Mouse (Mus musculus) kidney, embryonic 15.5 days (tissue): ENCODE measurements around the gene A730061H03Rik. TPM values are rescaled to one million over a fixed set of nuclear protein-coding genes. Genes with fewer than 3 reads are reported as not detected.

Experiments
- ATAC-seq: fragments of 200-750 bp; cut with Nextera tagmentation; replicated peaks from 2 replicates; pipeline ENCODE4 v1.8.0; 2017; ENCODE audit warnings: moderate TSS enrichment; ENCODE audit not compliant: low FRiP score
- H3K27ac ChIP-seq: fragments of 300-500 bp; sonication (generic); 2 replicates; pipeline ENCODE4 v1.5.1; 2015; ENCODE audit warnings: mild to moderate bottlenecking, inconsistent platforms
- H3K27me3 ChIP-seq: fragments of 300-500 bp; sonication (generic); 2 replicates; pipeline ENCODE4 v1.6.1; 2015; ENCODE audit warnings: inconsistent platforms
- H3K36me3 ChIP-seq: fragments of 300-500 bp; sonication (generic); 2 replicates; pipeline ENCODE4 v1.6.1; 2015; ENCODE audit warnings: inconsistent platforms
- H3K4me1 ChIP-seq: fragments of 300-500 bp; sonication (generic); 2 replicates; pipeline ENCODE4 v1.6.1; 2015; ENCODE audit warnings: inconsistent platforms
- H3K4me2 ChIP-seq: fragments of 300-500 bp; sonication (generic); 2 replicates; pipeline ENCODE4 v1.6.1; 2015; ENCODE audit warnings: moderate library complexity, mild to moderate bottlenecking, inconsistent platforms
- H3K4me3 ChIP-seq: fragments of 300-500 bp; sonication (generic); replicated peaks from 2 replicates; pipeline ENCODE4 v1.5.1; 2015; ENCODE audit warnings: mild to moderate bottlenecking, inconsistent platforms
- H3K9ac ChIP-seq: fragments of 300-500 bp; sonication (generic); 2 replicates; pipeline ENCODE4 v1.6.1; 2015; ENCODE audit warnings: mild to moderate bottlenecking, inconsistent platforms
- H3K9me3 ChIP-seq: fragments of 300-500 bp; sonication (generic); replicated peaks from 2 replicates; pipeline ENCODE4 v1.6.1; 2016; ENCODE audit warnings: inconsistent platforms
- WGBS: fragments of 180-500 bp; shearing (Covaris S2); methylation state at CpG from one replicate; pipeline ENCODE4 v1.1.7; 2015; ENCODE audit warnings: mixed read lengths; 5-methylcytosine and 5-hydroxymethylcytosine counted together
- polyA plus RNA-seq: library from polyadenylated mRNA; unstranded; fragments of >200 nt; fragmentation: Nextera tagmentation; extraction: Ambion mirVana; gene quantifications from 2 replicates; pipeline ENCODE4 v1.2.1, GENCODE M21; 2015

Gene A730061H03Rik
- 1.6 TPM in 2 replicates for polyA plus RNA-seq

DNA sequence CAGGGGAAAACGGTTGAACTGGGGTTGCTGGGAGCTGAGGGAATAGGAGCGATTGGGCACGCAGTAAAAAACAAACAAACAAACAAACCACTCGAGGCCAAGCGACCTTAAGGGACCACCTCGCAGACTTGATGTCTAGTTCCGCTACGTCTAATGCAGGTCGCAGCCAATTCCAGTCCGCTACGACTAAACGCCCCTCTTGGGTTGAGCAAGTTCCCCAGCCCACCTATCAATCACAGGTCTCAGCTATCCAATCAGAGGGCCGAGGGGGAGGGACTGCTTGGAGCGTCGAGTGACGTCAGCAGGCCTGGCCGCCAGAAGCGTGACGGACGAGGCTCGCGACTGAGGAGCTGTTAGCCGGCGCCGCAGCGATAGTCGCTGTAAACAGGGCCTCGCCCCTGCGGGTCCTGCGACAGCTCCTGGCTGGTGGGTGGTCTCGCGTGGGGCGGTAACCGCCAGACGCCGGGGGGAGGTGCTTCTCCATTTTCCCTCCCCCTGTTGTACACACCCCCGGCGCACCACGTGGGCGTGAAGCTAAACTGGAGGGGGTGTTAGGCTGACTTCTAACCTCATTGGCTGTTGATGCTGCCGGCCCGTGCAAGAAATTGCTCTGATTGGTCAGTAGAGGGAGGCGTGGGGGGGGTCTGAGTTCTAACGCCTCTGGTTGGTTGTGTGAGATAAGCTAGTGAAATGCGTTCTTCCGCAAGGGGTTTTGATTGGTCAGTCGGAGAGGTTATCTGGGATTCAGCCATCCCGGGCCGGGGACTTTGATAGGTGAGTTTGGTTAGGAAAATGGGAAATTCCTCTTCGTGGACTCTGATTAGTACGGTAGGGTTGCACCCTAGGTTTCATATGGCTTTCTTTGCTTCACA, at the start of gene A730061H03Rik:
TSS of gene A730061H03Rik (minus strand) at position 205 of the 872 bp plus-strand sequence.
- under 1% methylated on average over 51 of the region's 51 CpGs for WGBS
- Histone ChIP-seq H3K36me3 (peaks cover 30% of the 10 kb centered on the region), H3K9ac (peak within 1 kb of the TSS; percentile 66), H3K27ac (peak within 1 kb of the TSS; percentile 99), H3K4me2 (peak within 1 kb of the TSS; percentile 87), H3K4me1 (peaks cover 37% of the 10 kb centered on the region), H3K4me3 (peak within 1 kb of the TSS; percentile 71), H3K9me3 (no peaks in the 10 kb centered on the region), H3K27me3 (no peaks in the 10 kb centered on the region)
- ATAC-seq: peak; percentile 97

DNA sequence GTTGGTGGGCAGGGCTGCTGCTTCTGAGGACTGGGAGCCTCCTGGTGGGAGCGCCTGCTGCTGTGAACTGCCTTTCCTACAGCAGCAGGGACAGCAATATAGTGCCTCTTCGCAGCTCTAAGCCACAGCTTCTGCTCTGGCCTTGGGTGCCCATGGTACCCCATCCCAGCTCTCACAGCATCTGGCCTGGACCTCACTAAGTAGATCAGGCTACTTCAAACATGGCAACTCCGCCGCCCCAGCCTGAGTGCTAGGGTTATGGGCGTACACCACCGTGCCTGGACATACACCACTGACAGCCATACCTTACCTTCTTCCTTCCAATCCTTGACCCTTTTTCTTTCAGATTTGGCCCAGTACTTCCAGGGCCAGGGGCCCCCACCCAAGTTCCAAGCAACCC, 48.1 kb upstream of the A730061H03Rik start:
- Histone ChIP-seq H3K27ac (no peak overlapping the region), H3K36me3 (peaks cover 54% of the 10 kb centered on the region), H3K9ac (no peak overlapping the region), H3K4me3 (no peak overlapping the region), H3K9me3 (no peaks in the 10 kb centered on the region), H3K4me1 (peaks cover 16% of the 10 kb centered on the region), H3K4me2 (no peak overlapping the region), H3K27me3 (no peaks in the 10 kb centered on the region)
- no peak for ATAC-seq
- WGBS: 96% methylated on average over 6 of the region's 6 CpGs

DNA sequence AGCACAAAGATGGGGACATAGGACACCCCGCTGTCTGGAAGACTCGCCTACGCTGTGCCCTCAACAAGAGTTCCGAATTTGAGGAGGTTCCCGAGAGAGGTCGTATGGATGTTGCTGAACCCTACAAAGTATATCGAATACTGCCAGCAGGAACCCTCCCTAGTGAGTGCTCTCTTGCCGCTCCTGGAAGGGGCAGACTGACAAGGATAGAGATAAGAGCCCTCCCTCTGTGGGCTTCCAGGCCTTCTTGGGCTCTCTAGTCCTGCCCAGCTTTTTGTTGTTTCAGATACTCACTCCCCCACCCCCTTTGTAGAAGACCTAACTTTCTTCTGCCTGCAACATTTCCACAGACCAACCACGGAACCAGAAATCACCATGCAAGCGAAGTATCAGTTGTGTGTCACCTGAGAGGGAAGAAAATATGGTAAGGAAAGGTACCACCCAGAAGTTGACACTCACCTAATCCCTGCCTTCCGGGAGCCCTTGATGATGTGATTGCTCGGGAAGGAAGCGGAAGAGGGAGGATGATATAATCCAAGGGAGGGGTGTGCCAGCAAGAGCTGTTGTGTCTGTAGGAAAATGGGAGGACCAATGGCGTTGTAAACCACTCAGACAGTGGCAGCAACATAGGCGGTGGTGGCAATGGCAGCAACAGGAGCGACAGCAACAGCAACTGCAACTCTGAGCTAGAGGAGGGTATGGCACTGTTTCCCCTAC, 45.7 kb upstream of the A730061H03Rik start:
- Histone ChIP-seq H3K4me3 (no peak overlapping the region), H3K36me3 (peaks cover 78% of the 10 kb centered on the region), H3K9ac (no peak overlapping the region), H3K4me2 (no peak overlapping the region), H3K27ac (no peak overlapping the region), H3K9me3 (no peaks in the 10 kb centered on the region), H3K27me3 (no peaks in the 10 kb centered on the region), H3K4me1 (peaks cover 21% of the 10 kb centered on the region)
- no peak for ATAC-seq
- 91% methylated on average over 16 of the region's 16 CpGs for WGBS

DNA sequence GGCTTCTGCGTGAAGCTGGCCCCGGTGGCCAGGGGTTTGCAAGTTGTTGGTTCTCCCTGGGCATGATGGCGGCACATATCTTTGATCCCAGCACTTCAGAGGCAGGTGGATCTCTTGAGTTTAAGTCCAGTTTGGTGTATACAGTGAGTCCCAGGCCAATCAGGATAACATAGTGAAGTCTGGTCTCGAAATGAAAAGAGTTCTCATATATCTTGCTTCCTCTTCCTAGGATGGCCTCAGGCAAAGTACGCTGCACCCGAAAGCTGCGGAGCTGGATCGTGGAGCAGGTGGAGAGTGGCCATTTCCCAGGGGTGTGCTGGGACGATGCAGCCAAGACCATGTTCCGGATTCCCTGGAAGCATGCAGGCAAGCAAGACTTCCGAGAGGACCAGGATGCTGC, 44.6 kb upstream of the A730061H03Rik start:
- peaks cover 81% of the 10 kb centered on the region for H3K36me3 ChIP-seq
- WGBS: 86% methylated on average over 11 of the region's 11 CpGs
- peak overlapping the region; percentile 49 for H3K4me3 ChIP-seq
- no peak for ATAC-seq
- H3K27me3 ChIP-seq: no peaks in the 10 kb centered on the region
- H3K9ac ChIP-seq: no peak overlapping the region
- H3K4me2 ChIP-seq: peak overlapping the region; percentile 69
- peak overlapping the region; percentile 92; the same call in 1 of the 2 replicates for H3K27ac ChIP-seq
- H3K4me1 ChIP-seq: peaks cover 21% of the 10 kb centered on the region
- H3K9me3 ChIP-seq: no peaks in the 10 kb centered on the region

DNA sequence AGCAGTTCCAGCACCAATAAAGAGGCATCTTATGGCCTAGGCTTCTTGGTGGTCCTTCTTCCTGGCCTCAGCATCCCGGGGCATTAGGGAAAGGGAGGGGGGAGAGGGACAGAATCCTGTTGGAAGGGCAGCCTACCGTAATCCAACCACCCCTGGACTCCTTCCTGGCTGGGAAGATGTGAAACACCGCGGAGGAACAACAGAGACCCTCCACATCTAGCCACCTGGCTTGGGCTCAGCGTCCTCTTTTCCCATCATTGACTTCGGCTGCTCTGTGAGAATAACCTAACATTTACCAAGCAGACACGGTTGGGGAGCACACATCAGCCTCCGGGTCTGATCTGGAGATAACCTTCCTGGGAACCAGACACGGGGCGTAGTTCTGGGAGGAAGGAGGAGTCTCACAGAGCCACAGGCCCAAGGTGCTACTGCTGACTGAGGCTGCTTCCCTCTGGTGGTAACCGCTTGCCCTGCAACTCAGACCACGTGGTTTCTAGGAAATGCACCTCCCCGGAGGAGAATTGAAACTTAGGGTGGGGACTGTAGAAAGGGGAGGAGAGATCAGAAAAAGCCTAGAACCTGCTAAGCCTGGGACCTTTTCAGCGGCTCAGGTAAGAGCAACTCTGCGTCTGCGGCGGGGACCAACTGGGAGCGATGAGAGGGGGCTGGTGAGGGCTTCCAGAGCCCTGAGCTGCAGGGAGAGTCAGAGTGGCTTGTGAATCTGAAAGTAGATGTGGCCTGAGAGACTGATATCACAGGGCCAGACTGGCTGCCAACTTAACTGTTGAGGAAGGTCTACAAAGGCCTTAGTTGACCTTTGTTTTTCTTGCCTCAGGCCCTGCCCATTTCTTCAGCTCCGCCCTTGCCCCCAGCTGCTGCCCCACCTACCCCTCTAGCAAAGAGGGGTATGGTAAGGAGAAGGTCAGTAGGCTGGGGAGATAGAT, 43.7 kb upstream of the A730061H03Rik start:
- H3K9ac ChIP-seq: peak overlapping the region; percentile 41
- peak; percentile 93 for ATAC-seq
- H3K4me3 ChIP-seq: peak overlapping the region; percentile 49
- H3K9me3 ChIP-seq: no peaks in the 10 kb centered on the region
- H3K36me3 ChIP-seq: peaks cover 81% of the 10 kb centered on the region
- peak overlapping the region; percentile 92 for H3K27ac ChIP-seq
- WGBS: 16% methylated on average over 19 of the region's 19 CpGs
- peaks cover 21% of the 10 kb centered on the region for H3K4me1 ChIP-seq
- peak overlapping the region; percentile 69 for H3K4me2 ChIP-seq
- H3K27me3 ChIP-seq: no peaks in the 10 kb centered on the region

DNA sequence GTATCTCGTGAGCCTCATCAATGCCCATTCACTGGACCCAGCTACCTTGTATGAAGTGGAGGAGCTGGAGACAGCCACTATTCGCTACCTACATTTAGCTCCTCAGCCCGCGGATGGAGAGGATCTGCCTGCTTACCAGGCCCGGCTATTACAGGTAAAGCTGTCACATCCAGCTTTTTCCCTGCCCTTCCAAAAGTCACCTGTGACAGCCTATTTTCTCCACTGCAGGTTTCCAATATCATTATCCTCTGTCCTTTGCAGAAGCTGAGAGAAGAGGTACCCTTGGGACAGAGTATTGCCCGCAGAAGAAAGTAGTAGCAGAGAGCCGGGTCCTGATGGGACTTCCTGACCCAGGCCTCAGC, 43.0 kb upstream of the A730061H03Rik start, which contains the start of gene Irf9:
TSS of gene Irf9 (plus strand) at position 301 of the 362 bp plus-strand sequence.
- 72% methylated on average over 7 of the region's 7 CpGs for WGBS

DNA sequence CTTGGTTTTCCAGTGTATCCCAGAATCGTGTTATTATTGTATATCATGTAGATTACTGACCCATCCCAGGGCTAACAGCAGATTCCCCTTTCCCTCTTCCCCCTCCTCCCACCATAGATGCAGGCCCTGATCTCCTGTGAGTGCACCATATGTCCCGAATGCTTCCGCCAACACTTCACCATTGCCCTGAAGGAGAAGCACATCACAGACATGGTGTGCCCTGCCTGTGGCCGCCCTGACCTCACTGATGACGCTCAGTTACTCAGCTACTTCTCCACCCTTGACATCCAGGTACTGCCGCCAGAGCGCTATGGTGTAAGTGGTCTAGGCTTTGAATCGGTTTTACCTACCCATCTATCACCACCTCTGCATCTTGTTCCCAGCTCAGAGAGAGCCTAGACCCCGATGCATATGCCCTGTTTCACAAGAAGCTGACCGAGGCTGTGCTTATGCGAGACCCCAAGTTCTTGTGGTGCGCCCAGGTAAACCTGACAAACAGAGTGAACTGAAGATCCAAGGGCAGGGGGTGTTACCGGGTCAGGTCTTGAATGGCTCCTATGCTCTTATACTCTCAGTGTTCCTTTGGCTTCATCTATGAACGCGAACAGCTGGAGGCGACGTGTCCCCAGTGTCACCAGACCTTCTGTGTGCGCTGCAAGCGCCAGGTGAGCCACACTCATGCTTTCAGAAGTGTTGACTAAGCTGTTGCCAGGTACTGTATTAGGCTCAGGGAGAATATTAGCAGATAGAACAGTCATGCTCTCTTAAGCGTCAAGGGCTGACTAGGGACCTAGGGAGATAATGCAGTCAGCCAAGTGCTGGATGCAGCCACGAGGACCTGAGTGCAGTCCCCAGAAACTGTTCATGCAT, 38.5 kb upstream of the A730061H03Rik start:
- ATAC-seq: no peak
- Histone ChIP-seq H3K27me3 (no peaks in the 10 kb centered on the region), H3K4me3 (no peak overlapping the region), H3K9ac (no peak overlapping the region), H3K9me3 (no peaks in the 10 kb centered on the region), H3K4me1 (peaks cover 12% of the 10 kb centered on the region), H3K36me3 (peaks cover 93% of the 10 kb centered on the region), H3K27ac (no peak overlapping the region), H3K4me2 (no peak overlapping the region)
- WGBS: 89% methylated on average over 21 of the region's 21 CpGs

More for the DNA sequence above, 43.0 kb upstream of the A730061H03Rik start, which contains the start of gene Irf9:
- Histone ChIP-seq H3K9me3 (no peaks in the 10 kb centered on the region), H3K4me1 (peaks cover 21% of the 10 kb centered on the region), H3K36me3 (peaks cover 81% of the 10 kb centered on the region), H3K27me3 (no peaks in the 10 kb centered on the region), H3K9ac (peak within 1 kb of the TSS; percentile 41), H3K27ac (peak within 1 kb of the TSS; percentile 92), H3K4me3 (peak within 1 kb of the TSS; percentile 49), H3K4me2 (peak within 1 kb of the TSS; percentile 69)
- ATAC-seq: peak; percentile 4; the same call in 1 of the 2 replicates

DNA sequence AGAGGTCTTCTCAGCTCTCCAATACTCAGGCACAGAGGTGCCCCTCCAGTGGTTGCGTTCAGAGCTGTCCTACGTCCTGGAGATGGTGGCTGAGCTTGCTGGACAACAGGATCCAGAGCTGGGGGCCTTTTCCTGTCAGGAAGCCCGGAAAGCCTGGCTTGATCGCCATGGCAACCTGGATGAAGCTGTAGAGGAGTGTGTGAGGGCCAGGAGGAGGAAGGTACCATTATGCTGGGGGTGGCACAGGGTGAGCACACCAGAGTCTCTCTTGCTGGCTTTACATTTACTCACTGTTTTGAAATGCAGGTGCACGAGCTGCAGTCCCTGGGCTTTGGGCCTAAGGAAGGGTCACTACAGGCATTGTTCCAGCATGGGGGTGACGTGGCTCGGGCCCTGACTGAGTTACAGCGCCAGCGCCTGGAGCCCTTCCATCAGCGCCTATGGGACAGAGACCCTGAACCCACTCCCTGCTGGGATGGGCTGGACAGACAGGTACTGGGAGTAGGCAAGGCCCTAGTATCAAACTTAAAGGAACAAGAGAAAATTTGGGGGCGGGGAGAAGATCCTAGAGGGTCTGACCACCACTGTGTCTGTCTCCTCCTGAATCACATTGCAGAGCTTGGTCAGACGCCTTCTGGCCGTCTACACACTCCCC, 36.0 kb upstream of the A730061H03Rik start:
- Histone ChIP-seq H3K9me3 (no peaks in the 10 kb centered on the region), H3K27ac (no peak overlapping the region), H3K27me3 (no peaks in the 10 kb centered on the region), H3K4me1 (peaks cover 18% of the 10 kb centered on the region), H3K9ac (no peak overlapping the region), H3K36me3 (peaks cover 74% of the 10 kb centered on the region), H3K4me3 (no peak overlapping the region), H3K4me2 (no peak overlapping the region)
- ATAC-seq: no peak
- WGBS: 86% methylated on average over 13 of the region's 13 CpGs

DNA sequence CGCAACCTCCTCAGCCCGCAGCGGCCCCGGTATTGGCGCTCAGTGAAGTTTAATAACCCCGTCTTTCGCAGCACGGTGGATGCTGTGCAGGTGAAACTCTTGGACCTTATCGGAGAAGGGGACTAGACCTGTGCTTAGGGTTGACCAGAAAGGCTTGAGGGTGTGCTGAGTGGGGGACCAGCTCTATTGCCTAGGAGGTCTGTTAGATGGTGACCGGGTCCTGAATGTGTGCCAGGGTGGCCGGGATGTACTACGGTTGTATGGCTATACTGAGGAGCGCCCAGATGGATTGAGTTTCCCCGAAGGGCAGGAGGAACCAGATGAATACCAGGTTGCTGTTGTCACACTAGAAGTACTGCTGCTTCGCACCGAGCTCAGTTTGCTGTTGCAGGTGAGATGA, 32.0 kb upstream of the A730061H03Rik start:
- Histone ChIP-seq H3K9me3 (no peaks in the 10 kb centered on the region), H3K27me3 (no peaks in the 10 kb centered on the region), H3K4me2 (peak overlapping the region; percentile 89), H3K36me3 (peaks cover 55% of the 10 kb centered on the region), H3K27ac (peak overlapping the region; percentile 99), H3K4me3 (peak overlapping the region; percentile 87), H3K4me1 (peaks cover 31% of the 10 kb centered on the region), H3K9ac (peak overlapping the region; percentile 86)
- 2% methylated on average over 16 of the region's 16 CpGs for WGBS
- ATAC-seq: no peak

DNA sequence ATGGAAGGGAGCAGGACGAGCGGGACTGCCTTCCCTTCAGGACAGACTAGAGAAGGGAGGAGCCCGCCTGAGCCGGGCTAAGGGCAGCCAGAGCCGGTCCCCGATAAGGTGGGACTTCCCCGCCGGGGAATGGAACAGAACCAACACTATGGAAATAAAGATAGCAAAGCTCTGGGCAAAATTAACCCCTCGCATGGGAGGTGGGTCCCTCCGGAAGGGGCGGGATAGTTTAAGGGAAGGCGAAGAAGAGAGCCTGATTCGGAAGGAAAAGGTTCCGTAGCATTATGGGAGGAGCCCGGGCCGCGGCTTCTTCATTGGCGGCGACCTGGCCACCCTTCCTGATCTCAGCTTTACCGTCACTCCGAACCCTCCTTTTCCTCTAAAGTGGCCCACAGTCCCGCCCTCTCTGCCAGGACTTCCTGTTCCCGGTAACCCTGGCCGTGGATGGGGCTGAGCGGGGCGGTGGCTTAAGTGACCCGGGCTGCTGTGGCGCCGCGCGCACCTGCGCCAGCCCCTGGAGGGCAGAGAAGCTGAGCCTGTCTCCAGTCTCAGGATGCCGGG, 31.2 kb upstream of the A730061H03Rik start, which contains the start of gene Rnf31:
TSS of gene Rnf31 (plus strand) at position 378 of the 561 bp plus-strand sequence.
- Histone ChIP-seq H3K4me1 (peaks cover 31% of the 10 kb centered on the region), H3K9ac (peak within 1 kb of the TSS; percentile 86), H3K4me3 (peak within 1 kb of the TSS; percentile 87), H3K27ac (peak within 1 kb of the TSS; percentile 99), H3K4me2 (peak within 1 kb of the TSS; percentile 89), H3K9me3 (no peaks in the 10 kb centered on the region), H3K36me3 (peaks cover 54% of the 10 kb centered on the region), H3K27me3 (no peaks in the 10 kb centered on the region)
- WGBS: under 1% methylated on average over 33 of the region's 33 CpGs
- ATAC-seq: peak; percentile 91
